Mouse (Mus musculus) intestine, embryonic 15.5 days (tissue): Measurements from ENCODE around the gene Alyref2. TPM values are rescaled to one million over a fixed set of nuclear protein-coding genes. Genes with fewer than 3 reads are reported as not detected.

ENCODE experiments used
- ATAC-seq: fragments of 200-750 bp; cut with Nextera tagmentation; 2 replicates; pipeline ENCODE4 v1.8.0; 2017; ENCODE audit warnings: moderate TSS enrichment, moderate library complexity
- H3K27ac ChIP-seq: fragments of 300-500 bp; sonication (generic); 2 replicates; pipeline ENCODE4 v1.5.1; 2015; ENCODE audit warnings: mild to moderate bottlenecking, inconsistent platforms
- H3K27me3 ChIP-seq: fragments of 300-500 bp; sonication (generic); replicated peaks from 2 replicates; pipeline ENCODE4 v1.6.1; 2015; ENCODE audit warnings: inconsistent platforms
- H3K36me3 ChIP-seq: fragments of 300-500 bp; sonication (generic); 2 replicates; pipeline ENCODE4 v1.6.1; 2015; ENCODE audit warnings: inconsistent platforms
- H3K4me1 ChIP-seq: fragments of 300-500 bp; sonication (generic); replicated peaks from 2 replicates; pipeline ENCODE4 v1.6.1; 2015; ENCODE audit warnings: inconsistent platforms
- H3K4me2 ChIP-seq: fragments of 300-500 bp; sonication (generic); replicated peaks from 2 replicates; pipeline ENCODE4 v1.6.1; 2015; ENCODE audit warnings: mild to moderate bottlenecking, inconsistent platforms
- H3K4me3 ChIP-seq: fragments of 300-500 bp; sonication (generic); replicated peaks from 2 replicates; pipeline ENCODE4 v1.5.1; 2015; ENCODE audit warnings: inconsistent platforms
- H3K9ac ChIP-seq: fragments of 300-500 bp; sonication (generic); 2 replicates; pipeline ENCODE4 v1.6.1; 2015; ENCODE audit warnings: inconsistent platforms
- H3K9me3 ChIP-seq: fragments of 300-500 bp; sonication (generic); 2 replicates; pipeline ENCODE4 v1.6.1; 2016; ENCODE audit warnings: inconsistent platforms
- WGBS: fragments of 180-500 bp; shearing (Covaris S2); methylation state at CpG from one replicate; pipeline ENCODE4 v1.1.7; 2015; 5-methylcytosine and 5-hydroxymethylcytosine counted together
- polyA plus RNA-seq: library from polyadenylated mRNA; unstranded; fragments of >200 nt; fragmentation: Nextera tagmentation; extraction: Ambion mirVana; gene quantifications from 2 replicates; pipeline ENCODE4 v1.2.1, GENCODE M21; 2015

Alyref2 gene
- polyA plus RNA-seq, 1 experiment from 2014 or later: 12.0 TPM

DNA sequence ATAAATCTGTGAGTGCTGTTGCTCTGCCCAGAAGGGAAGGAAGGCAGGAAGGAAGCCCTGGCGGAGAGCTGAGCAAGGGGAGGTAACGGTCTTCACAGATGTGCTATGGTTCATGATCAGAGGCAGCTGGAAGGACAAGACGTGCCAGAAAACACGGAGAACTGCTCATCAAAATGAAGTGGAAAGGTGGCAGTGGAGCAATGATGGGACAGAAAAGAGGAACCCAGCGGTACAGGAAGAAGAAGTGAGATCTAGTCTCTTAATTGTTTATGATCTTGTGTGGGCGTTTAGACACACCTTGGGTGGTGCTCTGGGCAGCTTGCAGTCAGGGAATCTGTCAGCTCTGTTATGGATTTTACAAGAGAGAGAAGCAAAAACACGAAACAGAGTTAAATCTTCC, 48.0 kb downstream of the Alyref2 start:
- Histone ChIP-seq H3K4me1 (no peaks in the 10 kb centered on the region), H3K4me3 (no peak overlapping the region), H3K27ac (no peak overlapping the region), H3K36me3 (no peaks in the 10 kb centered on the region), H3K4me2 (no peak overlapping the region), H3K9ac (no peak overlapping the region), H3K27me3 (no peaks in the 10 kb centered on the region), H3K9me3 (no peaks in the 10 kb centered on the region)
- WGBS: 70% methylated on average over 7 of the region's 7 CpGs
- no peak for ATAC-seq

DNA sequence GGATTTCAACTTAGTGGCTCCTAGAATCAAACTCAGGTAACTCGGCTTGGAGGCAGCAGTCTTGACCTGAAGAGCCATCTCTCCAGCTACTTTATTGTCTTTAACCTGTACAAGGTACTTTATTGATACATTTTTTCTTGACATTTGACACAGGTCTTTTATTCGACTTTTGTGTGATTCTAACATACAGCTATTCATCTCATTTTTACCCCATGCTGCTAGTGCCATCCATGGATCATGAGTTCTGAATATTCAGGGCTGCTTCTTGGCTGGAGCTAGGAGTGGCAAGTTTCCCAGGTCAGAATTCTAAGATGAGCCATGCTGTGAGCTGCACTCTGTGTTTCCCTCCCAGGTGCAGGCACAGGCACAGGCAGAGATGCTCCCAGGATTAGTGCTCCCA, 49.0 kb downstream of the Alyref2 start:
- no peak overlapping the region for H3K4me3 ChIP-seq
- WGBS: 78% methylated on average over 2 of the region's 2 CpGs
- no peaks in the 10 kb centered on the region for H3K4me1 ChIP-seq
- H3K9ac ChIP-seq: no peak overlapping the region
- no peaks in the 10 kb centered on the region for H3K27me3 ChIP-seq
- no peak for ATAC-seq
- no peaks in the 10 kb centered on the region for H3K36me3 ChIP-seq
- H3K27ac ChIP-seq: no peak overlapping the region
- H3K4me2 ChIP-seq: no peak overlapping the region
- H3K9me3 ChIP-seq: no peaks in the 10 kb centered on the region

DNA sequence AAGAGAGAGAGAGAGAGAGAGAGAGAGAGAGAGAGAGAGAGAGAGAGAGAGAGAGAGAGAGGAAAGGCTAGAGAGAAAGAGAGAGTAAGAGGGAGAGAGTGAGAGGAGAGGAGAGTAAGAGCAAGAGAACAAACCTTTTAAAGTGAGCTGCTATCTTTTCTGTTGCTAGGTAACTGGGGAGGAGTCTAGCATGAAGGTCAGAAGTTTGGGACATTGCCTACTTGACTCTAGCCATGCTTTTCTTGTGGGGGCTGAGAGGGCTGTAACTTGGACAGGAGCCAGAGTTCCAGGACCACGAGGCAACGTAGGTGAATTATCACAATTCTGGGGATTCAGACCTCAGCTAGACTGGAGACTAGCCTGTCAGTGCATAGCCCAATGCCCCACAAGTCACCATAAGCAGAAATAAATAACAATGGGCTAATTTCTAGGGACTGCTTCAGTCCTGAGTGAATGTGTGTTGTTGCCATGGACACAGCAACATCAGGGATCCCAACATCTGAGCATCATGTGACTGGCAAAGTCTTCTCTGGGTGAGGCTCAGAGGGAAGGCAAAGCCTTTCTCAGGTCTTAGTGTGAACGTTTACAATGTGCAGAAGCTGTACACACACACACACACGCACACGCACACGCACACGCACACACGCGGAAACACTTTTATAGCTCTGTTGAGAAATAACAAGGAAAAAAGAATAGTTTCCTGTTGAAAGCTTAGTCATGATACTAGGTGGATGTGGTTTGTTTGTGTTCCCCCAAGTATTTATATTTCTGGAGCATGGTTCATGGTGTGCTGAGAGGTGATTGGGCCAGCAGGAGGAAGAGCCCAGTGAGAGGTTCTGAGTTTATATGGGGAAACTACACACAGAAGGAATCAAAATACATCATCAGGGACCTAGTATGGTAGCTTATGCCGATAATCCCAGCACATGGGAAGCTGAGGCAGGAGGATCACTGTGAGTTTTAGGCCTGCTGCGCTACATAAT, 50.4 kb downstream of the Alyref2 start:
- no peaks in the 10 kb centered on the region for H3K4me1 ChIP-seq
- no peak overlapping the region for H3K4me2 ChIP-seq
- H3K4me3 ChIP-seq: no peak overlapping the region
- WGBS: 74% methylated on average over 11 of the region's 11 CpGs
- H3K9ac ChIP-seq: no peak overlapping the region
- peak; percentile 43; the same call in 1 of the 2 replicates for ATAC-seq
- no peaks in the 10 kb centered on the region for H3K27me3 ChIP-seq
- H3K9me3 ChIP-seq: no peaks in the 10 kb centered on the region
- no peak overlapping the region for H3K27ac ChIP-seq
- H3K36me3 ChIP-seq: no peaks in the 10 kb centered on the region

Other genes with a start within 250 kb of the Alyref2 start
- gene B4galt3, start 233.2 kb upstream of the Alyref2 start, polyA plus RNA-seq: 54.2 and 54.5 TPM in 2 replicates
- 38.7 and 40.9 TPM in 2 replicates for gene Ppox, start 222.3 kb upstream of the Alyref2 start, polyA plus RNA-seq
- 56.0 and 57.2 TPM in 2 replicates for gene Usp21, start 215.5 kb upstream of the Alyref2 start, polyA plus RNA-seq
- gene Ufc1, start 208.5 kb upstream of the Alyref2 start, polyA plus RNA-seq: 103 and 108 TPM in 2 replicates
- 40.6 and 44.5 TPM in 2 replicates for gene Dedd, start 174.3 kb upstream of the Alyref2 start, polyA plus RNA-seq
- 43.3 and 47.6 TPM in 2 replicates for gene Nit1, start 157.8 kb upstream of the Alyref2 start, polyA plus RNA-seq
- 96.9 and 104 TPM in 2 replicates for gene Pfdn2, start 157.8 kb upstream of the Alyref2 start, polyA plus RNA-seq
- 0.94 and 1.0 TPM in 2 replicates for gene Klhdc9, start 142.7 kb upstream of the Alyref2 start, polyA plus RNA-seq
- 3.7 and 3.8 TPM in 2 replicates for gene Nectin4, start 133.4 kb upstream of the Alyref2 start, polyA plus RNA-seq
- gene Arhgap30, start 114.5 kb upstream of the Alyref2 start, polyA plus RNA-seq: 2.2 and 2.4 TPM in 2 replicates
- gene Usf1, start 92.2 kb upstream of the Alyref2 start, polyA plus RNA-seq: 62.1 and 62.5 TPM in 2 replicates
- gene Tstd1, start 84.6 kb upstream of the Alyref2 start, polyA plus RNA-seq: 3.3 and 3.8 TPM in 2 replicates
- 88.1 and 100 TPM in 2 replicates for gene F11r, start 65.9 kb upstream of the Alyref2 start, polyA plus RNA-seq
- gene Itln1, start 31.8 kb downstream of the Alyref2 start, polyA plus RNA-seq: 0.15 TPM in 1 of 2 replicates, not detected in the other
- gene Cd244a, start 55.7 kb downstream of the Alyref2 start, polyA plus RNA-seq: 0.48 and 0.88 TPM in 2 replicates
- 0.53 and 0.60 TPM in 2 replicates for gene Ly9, start 103.9 kb downstream of the Alyref2 start, polyA plus RNA-seq
- 0.26 and 0.57 TPM in 2 replicates for gene Slamf7, start 149.6 kb downstream of the Alyref2 start, polyA plus RNA-seq
- gene Cd48, start 178.5 kb downstream of the Alyref2 start, polyA plus RNA-seq: 3.8 and 4.5 TPM in 2 replicates